Mouse (Mus musculus): ENCODE measurements at regions not wholly inside any gene's neighbourhood (a gene's known extent, or its start where the extent isn't known, plus 50 kb on each side); places are given as distances from the start of the nearest gene placed in this dataset.
A peak's percentile ranks its signal among the peaks of the same experiment; 100 is the strongest.
"Not testable (repeated sequence)": the region's sequence is repeated elsewhere in the genome, so short reads cannot be mapped to it uniquely, and the experiment has no call there.

GRCm38 (mm10) chr1:102235473-102235872 is 2462.9 kb downstream of the Cntnap5b start:
- no peaks in the 10 kb centered on the region for H3K36me3 ChIP-seq (ENCODE audit: insufficient read depth)
- H3K27ac ChIP-seq (ENCODE audit: low read depth, low read length): no peak overlapping the region
- DNase-seq (no peak), ATAC-seq (no peak)
- no peak overlapping the region for H3K4me3 ChIP-seq (ENCODE audit: low read depth, low read length)
- no peaks in the 10 kb centered on the region for H3K4me1 ChIP-seq (ENCODE audit: insufficient read depth)
- 82% methylated on average over 3 of the region's 3 CpGs for WGBS
- TF ChIP-seq CTCF (IDR thresholded peaks at IDR 0.05; ENCODE audit: low read depth): no peak
- H3K9ac ChIP-seq: no peak overlapping the region
- H3K27me3 ChIP-seq (ENCODE audit: insufficient read depth, low read length): no peaks in the 10 kb centered on the region
- no peaks in the 10 kb centered on the region for H3K9me3 ChIP-seq (ENCODE audit: low read length)
- no peak overlapping the region for H3K4me2 ChIP-seq (ENCODE audit: low read depth)

- not testable (repeated sequence) for H3K9ac ChIP-seq; H3K27ac ChIP-seq (ENCODE audit: low read depth, low read length); DNase-seq; H3K27me3 ChIP-seq (ENCODE audit: insufficient read depth, low read length); H3K4me1 ChIP-seq (ENCODE audit: insufficient read depth); H3K4me2 ChIP-seq (ENCODE audit: low read depth); ATAC-seq; H3K9me3 ChIP-seq (ENCODE audit: low read length); H3K4me3 ChIP-seq (ENCODE audit: low read depth, low read length); H3K36me3 ChIP-seq (ENCODE audit: insufficient read depth)
- WGBS: 94% methylated on average over 5 of the region's 5 CpGs
Measured at GRCm38 (mm10) chr1:102263126-102263860, 2490.7 kb downstream of the Cntnap5b start.

GRCm38 (mm10) chr1:102264457-102264856 is 2491.9 kb downstream of the Cntnap5b start:
- not testable (repeated sequence) for H3K4me1 ChIP-seq (ENCODE audit: insufficient read depth); DNase-seq; H3K27ac ChIP-seq (ENCODE audit: low read depth, low read length); H3K9me3 ChIP-seq (ENCODE audit: low read length); H3K4me2 ChIP-seq (ENCODE audit: low read depth); ATAC-seq; H3K9ac ChIP-seq; H3K27me3 ChIP-seq (ENCODE audit: insufficient read depth, low read length); H3K4me3 ChIP-seq (ENCODE audit: low read depth, low read length); H3K36me3 ChIP-seq (ENCODE audit: insufficient read depth)
- WGBS: 87% methylated on average over 4 of the region's 4 CpGs

GRCm38 (mm10) chr1:102274456-102274855 is 2493.9 kb upstream of the Cdh20 start:
- ATAC-seq: no peak

GRCm38 (mm10) chr1:102288288-102288687 is 2480.0 kb upstream of the Cdh20 start:
- no peak overlapping the region for H3K9ac ChIP-seq
- no peaks in the 10 kb centered on the region for H3K9me3 ChIP-seq (ENCODE audit: low read length)
- H3K27ac ChIP-seq (ENCODE audit: low read depth, low read length): no peak overlapping the region
- H3K4me3 ChIP-seq (ENCODE audit: low read depth, low read length): no peak overlapping the region
- H3K4me1 ChIP-seq (ENCODE audit: insufficient read depth): no peaks in the 10 kb centered on the region
- ATAC-seq: no peak
- no peak for TF ChIP-seq CTCF (IDR thresholded peaks at IDR 0.05; ENCODE audit: low read depth)
- no peak for DNase-seq
- no peaks in the 10 kb centered on the region for H3K27me3 ChIP-seq (ENCODE audit: insufficient read depth, low read length)
- H3K4me2 ChIP-seq (ENCODE audit: low read depth): no peak overlapping the region
- WGBS: 0% methylated on average over 1 of the region's 1 CpGs
- H3K36me3 ChIP-seq (ENCODE audit: insufficient read depth): no peaks in the 10 kb centered on the region

More at GRCm38 (mm10) chr1:102274456-102274855, 2493.9 kb upstream of the Cdh20 start:
- H3K4me1 ChIP-seq (ENCODE audit: insufficient read depth): no peaks in the 10 kb centered on the region
- H3K9ac ChIP-seq: no peak overlapping the region
- H3K36me3 ChIP-seq (ENCODE audit: insufficient read depth): no peaks in the 10 kb centered on the region
- no peak for DNase-seq
- H3K9me3 ChIP-seq (ENCODE audit: low read length): no peaks in the 10 kb centered on the region
- no peak overlapping the region for H3K4me3 ChIP-seq (ENCODE audit: low read depth, low read length)
- H3K27me3 ChIP-seq (ENCODE audit: insufficient read depth, low read length): no peaks in the 10 kb centered on the region
- no peak overlapping the region for H3K4me2 ChIP-seq (ENCODE audit: low read depth)
- H3K27ac ChIP-seq (ENCODE audit: low read depth, low read length): no peak overlapping the region
- TF ChIP-seq CTCF (IDR thresholded peaks at IDR 0.05; ENCODE audit: low read depth): no peak

- H3K27ac ChIP-seq (ENCODE audit: low read depth, low read length): no peak overlapping the region
- ATAC-seq: no peak
- 43% methylated on average over 1 of the region's 1 CpGs for WGBS
- no peak overlapping the region for H3K4me3 ChIP-seq (ENCODE audit: low read depth, low read length)
- H3K27me3 ChIP-seq (ENCODE audit: insufficient read depth, low read length): no peaks in the 10 kb centered on the region
- H3K36me3 ChIP-seq (ENCODE audit: insufficient read depth): no peaks in the 10 kb centered on the region
- DNase-seq: no peak
- no peak overlapping the region for H3K4me2 ChIP-seq (ENCODE audit: low read depth)
- no peaks in the 10 kb centered on the region for H3K9me3 ChIP-seq (ENCODE audit: low read length)
- no peaks in the 10 kb centered on the region for H3K4me1 ChIP-seq (ENCODE audit: insufficient read depth)
- no peak for TF ChIP-seq CTCF (IDR thresholded peaks at IDR 0.05; ENCODE audit: low read depth)
- no peak overlapping the region for H3K9ac ChIP-seq
Measured at GRCm38 (mm10) chr1:102303526-102303925, 2464.8 kb upstream of the Cdh20 start.

- DNase-seq: peak; percentile 58
- H3K4me3 ChIP-seq (ENCODE audit: low read depth, low read length): no peak overlapping the region
- no peak overlapping the region for H3K27ac ChIP-seq (ENCODE audit: low read depth, low read length)
- H3K9me3 ChIP-seq (ENCODE audit: low read length): no peaks in the 10 kb centered on the region
- H3K27me3 ChIP-seq (ENCODE audit: insufficient read depth, low read length): no peaks in the 10 kb centered on the region
- H3K4me2 ChIP-seq (ENCODE audit: low read depth): no peak overlapping the region
- H3K36me3 ChIP-seq (ENCODE audit: insufficient read depth): no peaks in the 10 kb centered on the region
- TF ChIP-seq CTCF (IDR thresholded peaks at IDR 0.05; ENCODE audit: low read depth): no peak
- no peaks in the 10 kb centered on the region for H3K4me1 ChIP-seq (ENCODE audit: insufficient read depth)
- WGBS: 50% methylated on average over 1 of the region's 1 CpGs
- peak; percentile 95 for ATAC-seq
- no peak overlapping the region for H3K9ac ChIP-seq
Measured at GRCm38 (mm10) chr1:102353136-102353535, 2415.2 kb upstream of the Cdh20 start.

- WGBS: 92% methylated on average over 8 of the region's 8 CpGs
- not testable (repeated sequence) for H3K27ac ChIP-seq (ENCODE audit: low read depth, low read length)
Measured at GRCm38 (mm10) chr1:102357911-102358310, 2410.4 kb upstream of the Cdh20 start.

More at GRCm38 (mm10) chr1:102357911-102358310, 2410.4 kb upstream of the Cdh20 start:
- H3K4me1 ChIP-seq (ENCODE audit: insufficient read depth); H3K9ac ChIP-seq; H3K4me3 ChIP-seq (ENCODE audit: low read depth, low read length); ATAC-seq; H3K9me3 ChIP-seq (ENCODE audit: low read length); H3K27me3 ChIP-seq (ENCODE audit: insufficient read depth, low read length); H3K4me2 ChIP-seq (ENCODE audit: low read depth); H3K36me3 ChIP-seq (ENCODE audit: insufficient read depth); DNase-seq: not testable (repeated sequence)
